Mouse (Mus musculus) lung, postnatal 14 days (tissue): ENCODE results near the gene Olfr788.

Experiments
- DNase-seq: peaks from one replicate; pipeline ENCODE4 v3.0.0; 2021

Olfr788 gene

GRCm38 (mm10) chr10:129470698-129471097 is at the start of gene Olfr788:
TSS of gene Olfr788 (plus strand) at chr10:129470998.
- no peak for DNase-seq

DNA sequence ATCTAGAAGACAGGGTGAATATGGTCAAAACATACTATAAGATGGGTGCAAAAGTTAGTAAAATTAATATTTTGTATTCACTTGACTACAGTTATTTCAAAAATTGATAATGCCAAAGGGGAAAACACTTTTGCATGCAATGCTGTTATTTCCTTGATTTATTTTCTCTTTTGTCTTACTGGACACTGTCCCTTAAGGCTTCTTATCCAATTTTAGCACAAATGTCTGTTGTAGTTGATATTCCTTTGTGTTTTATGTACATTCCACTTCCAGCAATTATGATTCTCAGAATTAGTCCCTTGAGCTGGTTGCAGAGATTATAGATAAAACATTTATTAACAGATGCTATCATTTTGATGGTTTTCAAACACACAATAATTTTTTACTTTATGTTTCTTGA is 43.8 kb upstream of the Olfr788 start, which contains the start of gene Olfr786:
TSS of gene Olfr786 (plus strand) at position 301 of the 400 bp plus-strand sequence.
- no peak for DNase-seq

- no peak for DNase-seq
Measured at GRCm38 (mm10) chr10:129461562-129461961, 9.2 kb upstream of the Olfr788 start, which contains the start of gene Olfr787. TSS of gene Olfr787 (plus strand) at chr10:129461862.

- DNase-seq, result no peak
Measured at GRCm38 (mm10) chr10:129473256-129473655, 2.5 kb downstream of the Olfr788 start.

DNA sequence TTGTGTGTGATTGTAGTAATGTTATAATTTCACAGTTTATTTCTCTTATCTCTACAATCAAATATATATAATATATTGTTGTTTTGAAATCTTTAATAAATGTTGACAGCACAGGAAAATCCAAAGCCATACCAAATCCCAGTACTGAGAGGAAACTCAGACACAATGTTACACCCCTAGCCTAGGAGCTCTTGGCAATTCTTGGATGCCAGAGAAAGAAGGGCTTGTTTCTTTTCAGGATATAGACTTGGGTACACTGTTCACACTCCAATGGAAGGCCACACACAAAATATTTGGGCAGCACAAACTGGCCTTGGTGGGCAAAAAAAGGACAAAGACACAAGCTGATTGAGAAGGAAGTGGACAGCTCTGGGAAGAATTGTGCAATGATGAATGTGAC is 2.9 kb downstream of the Olfr788 start:
- DNase-seq, result no peak

GRCm38 (mm10) chr10:129484452-129484851 is 13.7 kb downstream of the Olfr788 start, which contains the start of gene Olfr789:
TSS of gene Olfr789 (plus strand) at chr10:129484752.
- no peak for DNase-seq

- no peak for DNase-seq
Measured at GRCm38 (mm10) chr10:129490101-129490500, 19.3 kb downstream of the Olfr788 start.

- no peak for DNase-seq
Measured at GRCm38 (mm10) chr10:129498192-129498591, 27.4 kb downstream of the Olfr788 start, which contains the start of gene Olfr790. TSS of gene Olfr790 (plus strand) at chr10:129498492.

GRCm38 (mm10) chr10:129521492-129521891 is 50.7 kb downstream of the Olfr788 start, which contains the start of gene Olfr791:
TSS of gene Olfr791 (plus strand) at chr10:129521792.
- DNase-seq, result no peak
